Mouse (Mus musculus): Measurements from ENCODE around the gene Sez6. TPM values are rescaled to one million over a fixed set of nuclear protein-coding genes. Genes with fewer than 3 reads are reported as not detected.

Gene Sez6
- polyA plus RNA-seq, 1 experiment from 2014 or later, result 19.3 TPM

GRCm38 (mm10) chr11:77909776-77910175, 20.8 kb upstream of the Sez6 start:
- no peak for DNase-seq (ENCODE audit: low spot score)
- 34% methylated on average over 6 of the region's 6 CpGs for WGBS
- peaks cover 57% of the 10 kb centered on the region for H3K4me1 ChIP-seq (replicated peaks)

GRCm38 (mm10) chr11:77913505-77913904, 17.1 kb upstream of the Sez6 start:
- peaks cover 90% of the 10 kb centered on the region for H3K27me3 ChIP-seq (ENCODE audit: insufficient read depth, poor library complexity, severe bottlenecking)
- H3K4me3 ChIP-seq, result no peak overlapping the region
- H3K9me3 ChIP-seq, result no peaks in the 10 kb centered on the region
- DNase-seq (ENCODE audit: low spot score), result no peak
- WGBS, result 27% methylated on average over 6 of the region's 6 CpGs
- no peaks in the 10 kb centered on the region for H3K36me3 ChIP-seq
- H3K4me1 ChIP-seq (replicated peaks), result peaks cover 63% of the 10 kb centered on the region
- no peak overlapping the region for H3K27ac ChIP-seq

More at GRCm38 (mm10) chr11:77909776-77910175, 20.8 kb upstream of the Sez6 start:
- Histone ChIP-seq H3K27me3 (ENCODE audit: insufficient read depth, poor library complexity, severe bottlenecking) (peaks cover 82% of the 10 kb centered on the region), H3K36me3 (no peaks in the 10 kb centered on the region), H3K27ac (0 out of 2 replicates have a peak overlapping the region, but pooled peaks have one; percentile 31), H3K4me3 (no peak overlapping the region), H3K9me3 (no peaks in the 10 kb centered on the region)

DNA sequence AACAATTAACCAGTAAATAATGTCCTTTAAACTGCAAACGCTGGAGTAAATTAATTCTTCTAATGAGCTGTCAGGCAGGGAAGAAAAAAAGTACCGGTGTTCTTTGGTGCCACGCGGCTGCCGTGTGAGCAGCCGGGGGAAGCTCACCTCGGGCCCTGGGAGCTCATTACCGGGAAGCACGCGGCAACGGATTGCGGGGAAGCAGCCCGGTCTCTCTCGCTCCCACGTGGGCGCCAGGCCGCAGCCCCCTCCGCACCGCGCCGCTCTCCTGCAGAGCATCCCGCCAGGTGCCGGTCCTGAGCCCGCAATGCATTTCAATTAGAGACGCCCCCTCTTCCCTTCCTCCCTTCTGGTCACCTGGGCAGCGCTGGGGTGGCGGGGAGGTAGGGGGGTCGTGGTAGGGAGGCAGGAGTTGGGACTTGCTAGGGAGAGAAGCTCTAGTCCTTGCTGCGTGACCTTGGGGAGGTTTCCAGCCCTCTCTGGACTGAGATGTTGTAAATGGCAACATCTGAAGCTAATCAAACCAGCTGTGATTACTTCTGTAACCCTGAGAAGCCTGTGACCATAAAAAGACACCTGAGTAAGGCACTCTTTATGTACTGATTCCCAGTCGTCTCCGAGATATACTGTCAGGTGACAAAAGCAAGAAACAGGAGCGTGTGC, 15.9 kb upstream of the Sez6 start:
- H3K4me3 ChIP-seq, result peak overlapping the region; percentile 34
- no peak for DNase-seq (ENCODE audit: low spot score)
- H3K27ac ChIP-seq, result no peak overlapping the region
- peaks cover 56% of the 10 kb centered on the region for H3K4me1 ChIP-seq (replicated peaks)
- H3K9me3 ChIP-seq, result no peaks in the 10 kb centered on the region
- 4% methylated on average over 32 of the region's 32 CpGs for WGBS
- peaks cover 88% of the 10 kb centered on the region for H3K27me3 ChIP-seq (ENCODE audit: insufficient read depth, poor library complexity, severe bottlenecking)
- H3K36me3 ChIP-seq, result no peaks in the 10 kb centered on the region

DNA sequence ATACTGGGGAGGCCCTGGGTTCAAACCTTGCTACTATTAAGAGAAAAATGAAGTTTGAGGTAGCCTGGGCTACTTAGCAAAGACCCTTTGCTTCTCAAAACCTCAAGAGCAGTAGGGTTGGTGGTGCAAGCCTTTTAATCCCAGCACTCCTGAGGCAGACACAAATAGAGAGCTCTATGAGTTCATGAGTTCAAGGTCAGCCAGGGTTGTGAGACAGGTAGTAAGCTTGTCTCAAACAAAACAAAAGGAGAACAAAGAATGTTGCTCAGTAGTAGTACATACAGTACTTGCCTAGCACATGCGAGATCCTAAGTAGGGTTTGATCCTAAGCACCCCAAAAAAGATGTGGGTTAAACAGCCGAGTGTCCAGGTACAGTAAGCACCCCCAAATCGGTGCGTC, 13.9 kb upstream of the Sez6 start:
- DNase-seq (ENCODE audit: low spot score), result no peak
- peaks cover 49% of the 10 kb centered on the region for H3K4me1 ChIP-seq (replicated peaks)
- no peaks in the 10 kb centered on the region for H3K36me3 ChIP-seq
- WGBS, result 84% methylated on average over 4 of the region's 4 CpGs
- no peak overlapping the region for H3K4me3 ChIP-seq
- no peak overlapping the region for H3K27ac ChIP-seq
- no peaks in the 10 kb centered on the region for H3K9me3 ChIP-seq
- peaks cover 87% of the 10 kb centered on the region for H3K27me3 ChIP-seq (ENCODE audit: insufficient read depth, poor library complexity, severe bottlenecking)

- Histone ChIP-seq H3K4me1 (replicated peaks) (peaks cover 49% of the 10 kb centered on the region), H3K4me3 (no peak overlapping the region), H3K27ac (no peak overlapping the region), H3K27me3 (ENCODE audit: insufficient read depth, poor library complexity, severe bottlenecking) (peaks cover 85% of the 10 kb centered on the region), H3K9me3 (no peaks in the 10 kb centered on the region), H3K36me3 (no peaks in the 10 kb centered on the region)
- 52% methylated on average over 10 of the region's 10 CpGs for WGBS
- peak; percentile 45 for DNase-seq (ENCODE audit: low spot score)
These were observed 13.4 kb upstream of the Sez6 start for GRCm38 (mm10) chr11:77917166-77917565.

GRCm38 (mm10) chr11:77923285-77923684, 7.3 kb upstream of the Sez6 start:
- DNase-seq (ENCODE audit: low spot score), result peak; percentile 37

DNA sequence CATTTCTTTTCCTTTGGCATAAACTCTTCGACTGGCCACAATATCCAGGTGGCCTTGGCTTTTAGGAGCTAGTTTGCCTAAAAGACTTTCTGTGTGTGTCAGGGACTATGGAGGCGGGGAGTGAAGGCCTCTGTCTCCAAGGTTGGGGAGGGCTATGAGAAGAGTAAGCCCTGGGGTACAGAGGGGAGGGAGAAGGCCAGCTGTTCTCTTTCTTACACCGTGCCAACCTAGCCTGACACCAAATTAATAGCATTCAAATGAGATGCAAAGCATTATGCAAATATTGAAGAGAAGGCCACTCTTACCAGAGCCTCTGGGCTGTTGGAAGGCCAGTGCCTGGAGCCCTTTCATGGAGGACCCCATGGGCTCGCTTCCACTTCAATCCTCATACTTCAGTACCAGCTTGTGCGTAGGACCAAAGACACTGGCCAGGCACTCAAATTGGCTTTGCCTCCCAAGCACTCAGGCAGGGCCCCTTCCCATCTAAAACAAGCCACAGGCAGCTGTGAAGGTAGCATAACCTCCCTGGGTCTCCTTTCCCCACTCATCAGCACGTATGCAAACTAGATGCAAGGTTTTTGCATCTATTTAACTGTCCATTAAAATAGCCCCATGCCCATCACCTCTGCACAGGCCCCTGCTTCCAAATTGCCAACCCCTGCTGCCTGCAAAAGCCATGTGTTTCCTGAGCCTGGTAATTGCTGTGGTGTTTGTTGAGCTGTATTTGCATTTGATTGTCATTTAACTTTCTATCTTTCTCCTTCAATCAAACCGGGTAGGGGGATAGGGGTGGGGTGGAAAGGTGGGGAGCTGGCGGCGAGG, 4.6 kb upstream of the Sez6 start:
- WGBS, result 41% methylated on average over 9 of the region's 9 CpGs
- DNase-seq (ENCODE audit: low spot score), result no peak
- Histone ChIP-seq H3K27ac (no peak overlapping the region; the same call in 1 of the 2 replicates), H3K4me3 (no peak overlapping the region), H3K9me3 (no peaks in the 10 kb centered on the region), H3K27me3 (ENCODE audit: insufficient read depth, poor library complexity, severe bottlenecking) (peaks cover 83% of the 10 kb centered on the region), H3K4me1 (replicated peaks) (peaks cover 54% of the 10 kb centered on the region), H3K36me3 (no peaks in the 10 kb centered on the region)

More at GRCm38 (mm10) chr11:77923285-77923684, 7.3 kb upstream of the Sez6 start:
- Histone ChIP-seq H3K4me3 (no peak overlapping the region), H3K9me3 (no peaks in the 10 kb centered on the region), H3K36me3 (no peaks in the 10 kb centered on the region), H3K4me1 (replicated peaks) (peaks cover 37% of the 10 kb centered on the region), H3K27ac (no peak overlapping the region), H3K27me3 (ENCODE audit: insufficient read depth, poor library complexity, severe bottlenecking) (peaks cover 75% of the 10 kb centered on the region)
- 73% methylated on average over 4 of the region's 4 CpGs for WGBS

GRCm38 (mm10) chr11:77926666-77927065, 3.9 kb upstream of the Sez6 start:
- Histone ChIP-seq H3K36me3 (no peaks in the 10 kb centered on the region), H3K4me1 (replicated peaks) (peaks cover 60% of the 10 kb centered on the region), H3K9me3 (no peaks in the 10 kb centered on the region), H3K27me3 (ENCODE audit: insufficient read depth, poor library complexity, severe bottlenecking) (peaks cover 85% of the 10 kb centered on the region), H3K4me3 (no peak overlapping the region), H3K27ac (no peak overlapping the region)
- 22% methylated on average over 9 of the region's 9 CpGs for WGBS
- DNase-seq (ENCODE audit: low spot score), result no peak

DNA sequence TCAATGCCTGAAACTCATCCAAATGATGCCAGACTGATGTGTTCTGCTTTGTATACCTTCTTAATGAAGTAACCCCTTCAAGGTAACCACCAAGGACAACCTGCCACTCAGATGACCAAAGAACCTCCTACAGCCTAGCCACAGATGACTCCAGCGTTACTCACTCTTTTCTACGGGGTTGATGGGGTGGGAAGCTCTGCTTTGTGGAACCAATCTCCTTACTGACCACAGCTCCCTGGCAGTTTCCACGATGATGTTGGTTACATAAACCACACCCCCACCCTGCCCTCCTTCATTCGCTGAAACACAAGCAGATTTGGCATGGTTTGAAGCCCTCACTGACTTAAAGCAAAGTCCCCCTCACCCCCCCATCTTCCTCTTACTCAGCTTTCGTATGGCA, 2.8 kb upstream of the Sez6 start:
- DNase-seq (ENCODE audit: low spot score), result no peak
- H3K4me1 ChIP-seq (replicated peaks), result peaks cover 72% of the 10 kb centered on the region
- no peaks in the 10 kb centered on the region for H3K9me3 ChIP-seq
- no peak overlapping the region for H3K4me3 ChIP-seq
- no peak overlapping the region for H3K27ac ChIP-seq
- H3K27me3 ChIP-seq (ENCODE audit: insufficient read depth, poor library complexity, severe bottlenecking), result peaks cover 93% of the 10 kb centered on the region
- H3K36me3 ChIP-seq, result no peaks in the 10 kb centered on the region
- 75% methylated on average over 5 of the region's 5 CpGs for WGBS

- H3K9me3 ChIP-seq, result no peaks in the 10 kb centered on the region
- peaks cover 97% of the 10 kb centered on the region for H3K27me3 ChIP-seq (ENCODE audit: insufficient read depth, poor library complexity, severe bottlenecking)
- H3K4me1 ChIP-seq (replicated peaks), result peaks cover 55% of the 10 kb centered on the region
- peak overlapping the region; percentile 77 for H3K4me3 ChIP-seq
- H3K36me3 ChIP-seq, result no peaks in the 10 kb centered on the region
- DNase-seq (ENCODE audit: low spot score), result peak; percentile 40
- H3K27ac ChIP-seq, result peak overlapping the region; percentile 79
- 1% methylated on average over 41 of the region's 41 CpGs for WGBS
These were observed 1.2 kb downstream of the Sez6 start for GRCm38 (mm10) chr11:77931541-77932433.

DNA sequence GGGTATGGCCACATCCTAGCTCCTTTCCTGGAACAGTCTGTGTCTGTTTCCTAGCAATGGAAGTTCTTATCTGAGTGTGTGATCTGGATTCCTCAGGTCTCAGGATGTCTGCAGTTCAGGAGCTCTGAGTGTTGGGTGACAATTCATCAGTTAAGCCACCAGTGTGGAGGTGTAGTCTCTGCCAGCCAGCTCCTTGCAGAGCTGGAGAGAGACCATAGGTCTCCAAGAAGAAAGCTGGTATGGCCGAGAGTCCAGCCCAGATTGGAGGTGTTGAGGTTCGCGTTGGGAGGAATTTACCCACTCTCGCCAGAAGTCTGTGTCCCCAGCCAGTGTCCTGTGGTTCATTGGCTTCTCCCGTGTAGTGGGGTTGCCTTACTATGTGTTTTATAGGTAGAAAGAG, 2.0 kb downstream of the Sez6 start:
- H3K9me3 ChIP-seq, result no peaks in the 10 kb centered on the region
- H3K4me1 ChIP-seq (replicated peaks), result peaks cover 57% of the 10 kb centered on the region
- H3K4me3 ChIP-seq, result peak overlapping the region; percentile 77
- H3K27me3 ChIP-seq (ENCODE audit: insufficient read depth, poor library complexity, severe bottlenecking), result peaks cover 99% of the 10 kb centered on the region
- no peaks in the 10 kb centered on the region for H3K36me3 ChIP-seq
- WGBS, result 45% methylated on average over 5 of the region's 5 CpGs
- DNase-seq (ENCODE audit: low spot score), result no peak
- no peak overlapping the region for H3K27ac ChIP-seq

DNA sequence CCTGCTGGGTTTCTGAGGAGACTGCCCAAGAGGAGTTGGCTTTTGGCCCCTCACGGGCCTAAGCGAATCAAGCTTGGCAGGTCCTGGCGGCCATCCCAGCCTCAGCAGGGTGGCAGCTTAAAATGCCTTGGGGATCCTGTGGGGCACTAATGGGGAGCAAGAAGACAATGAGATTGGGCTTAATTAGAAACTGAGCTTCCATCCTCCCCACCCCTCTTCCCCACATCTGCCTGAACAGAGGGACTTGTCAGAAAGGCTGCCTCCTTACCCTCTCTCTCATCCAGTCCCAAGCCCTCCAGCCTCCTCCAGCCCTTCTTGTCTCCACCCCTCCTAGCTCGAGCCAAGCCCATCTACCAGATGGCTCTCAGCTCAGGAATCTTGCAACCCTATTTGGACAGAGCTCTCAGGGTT, 3.5 kb downstream of the Sez6 start:
- H3K27ac ChIP-seq, result 0 out of 2 replicates have a peak overlapping the region, but pooled peaks have one; percentile 1
- no peaks in the 10 kb centered on the region for H3K36me3 ChIP-seq
- WGBS, result 3% methylated on average over 4 of the region's 4 CpGs
- no peaks in the 10 kb centered on the region for H3K9me3 ChIP-seq
- H3K27me3 ChIP-seq (ENCODE audit: insufficient read depth, poor library complexity, severe bottlenecking), result peaks cover 100% of the 10 kb centered on the region
- H3K4me1 ChIP-seq (replicated peaks), result peaks cover 59% of the 10 kb centered on the region
- no peak for DNase-seq (ENCODE audit: low spot score)
- no peak overlapping the region for H3K4me3 ChIP-seq
